Mouse (Mus musculus) fat pad, adult 2 months (tissue): ENCODE measurements around the gene Inhbe.

ENCODE experiments used
- DNase-seq: peaks from one replicate; pipeline ENCODE4 v3.0.0-alpha.2; 2011; ENCODE audit warnings: low read depth, low spot score; ENCODE audit errors: extremely low read depth

Inhbe gene

GRCm38 (mm10) chr10:127346173-127346572 is 8.0 kb downstream of the Inhbe start:
- no peak for DNase-seq

- DNase-seq, result no peak
These were observed 11.2 kb downstream of the Inhbe start for GRCm38 (mm10) chr10:127343029-127343428.

GRCm38 (mm10) chr10:127341891-127342639 is 12.1 kb downstream of the Inhbe start, which contains the start of gene Gli1:
Gli1 (minus strand) TSS chr10:127341974.
- DNase-seq, result no peak

GRCm38 (mm10) chr10:127341360-127341690 is 12.9 kb downstream of the Inhbe start:
- no peak for DNase-seq

GRCm38 (mm10) chr10:127340577-127341359 is 13.4 kb downstream of the Inhbe start:
- no peak for DNase-seq

- no peak for DNase-seq
These were observed 14.3 kb downstream of the Inhbe start for GRCm38 (mm10) chr10:127339683-127340576.

- peak; percentile 51 for DNase-seq
These were observed 15.1 kb downstream of the Inhbe start for GRCm38 (mm10) chr10:127338930-127339682.

- DNase-seq, result no peak
These were observed 16.6 kb downstream of the Inhbe start for GRCm38 (mm10) chr10:127337536-127338099.

- no peak for DNase-seq
These were observed 17.3 kb downstream of the Inhbe start for GRCm38 (mm10) chr10:127336952-127337351.

GRCm38 (mm10) chr10:127335271-127335670 is 18.9 kb downstream of the Inhbe start:
- no peak for DNase-seq

GRCm38 (mm10) chr10:127333152-127333551 is 21.1 kb downstream of the Inhbe start:
- DNase-seq, result no peak

- DNase-seq, result no peak
These were observed 21.9 kb downstream of the Inhbe start for GRCm38 (mm10) chr10:127332211-127332874.

- no peak for DNase-seq
These were observed 24.0 kb downstream of the Inhbe start for GRCm38 (mm10) chr10:127330212-127330611.

- no peak for DNase-seq
These were observed 26.6 kb downstream of the Inhbe start for GRCm38 (mm10) chr10:127327461-127328145.

GRCm38 (mm10) chr10:127326828-127327227 is 27.4 kb downstream of the Inhbe start:
- DNase-seq, result no peak

- no peak for DNase-seq
These were observed 28.0 kb downstream of the Inhbe start for GRCm38 (mm10) chr10:127326017-127326801.

- DNase-seq, result no peak
These were observed 28.7 kb downstream of the Inhbe start for GRCm38 (mm10) chr10:127325454-127326016.

- DNase-seq, result no peak
These were observed 29.7 kb downstream of the Inhbe start for GRCm38 (mm10) chr10:127324495-127324894.
